Mouse (Mus musculus) limb, embryonic 14.5 days (tissue): ENCODE results near the gene Ube2q2. TPM values are rescaled to one million over a fixed set of nuclear protein-coding genes. Genes with fewer than 3 reads are reported as not detected.
A peak's percentile ranks its signal among the peaks of the same experiment; 100 is the strongest.

ENCODE experiments used
- ATAC-seq: fragments of 200-750 bp; cut with Nextera tagmentation; 2 replicates; pipeline ENCODE4 v1.8.0; 2017; ENCODE audit warnings: low read depth, moderate number of reproducible peaks, moderate TSS enrichment; ENCODE audit not compliant: low FRiP score
- DNase-seq: peaks from one replicate; pipeline ENCODE4 v3.0.0-alpha.2; 2015; ENCODE audit warnings: low spot score
- H3K27ac ChIP-seq: fragments of 300-500 bp; sonication (generic); replicated peaks from 2 replicates; pipeline ENCODE4 v1.5.1; 2014; ENCODE audit warnings: low read depth, mild to moderate bottlenecking, low read length, moderate library complexity, mixed read lengths
- H3K27me3 ChIP-seq: fragments of 300-500 bp; sonication (generic); 2 replicates; pipeline ENCODE4 v1.6.1; 2014; ENCODE audit warnings: low read length, mixed read lengths; ENCODE audit not compliant: control insufficient read depth, insufficient read depth
- H3K36me3 ChIP-seq: fragments of 300-500 bp; sonication (generic); 2 replicates; pipeline ENCODE4 v1.6.1; 2014; ENCODE audit warnings: mild to moderate bottlenecking, low read length, moderate library complexity, mixed read lengths; ENCODE audit not compliant: control insufficient read depth, insufficient read depth
- H3K4me1 ChIP-seq: fragments of 300-500 bp; sonication (generic); 2 replicates; pipeline ENCODE4 v1.6.1; 2014; ENCODE audit warnings: antibody characterized with exemption, low read length, mixed read lengths; ENCODE audit not compliant: control insufficient read depth, insufficient read depth
- H3K4me2 ChIP-seq: fragments of 300-500 bp; sonication (generic); replicated peaks from 2 replicates; pipeline ENCODE4 v1.6.1; 2014; ENCODE audit warnings: low read depth, mild to moderate bottlenecking, low read length, moderate library complexity; ENCODE audit not compliant: severe bottlenecking
- H3K4me3 ChIP-seq: fragments of 300-500 bp; sonication (generic); replicated peaks from 2 replicates; pipeline ENCODE4 v1.5.1; 2014; ENCODE audit warnings: low read length
- H3K9ac ChIP-seq: fragments of 300-500 bp; sonication (generic); 2 replicates; pipeline ENCODE4 v1.6.1; 2014; ENCODE audit warnings: mild to moderate bottlenecking, low read depth, low read length, moderate library complexity; ENCODE audit not compliant: severe bottlenecking
- H3K9me3 ChIP-seq: fragments of 300-500 bp; sonication (generic); 2 replicates; pipeline ENCODE4 v1.6.1; 2016; ENCODE audit warnings: low read length; ENCODE audit not compliant: control insufficient read depth
- POLR2A ChIP-seq: fragments of 200-500 bp; IDR thresholded peaks from 2 replicates; pipeline ENCODE4 v1.8.0; 2012; ENCODE audit warnings: inconsistent platforms, mild to moderate bottlenecking, moderate library complexity, borderline replicate concordance; ENCODE audit not compliant: insufficient read depth, insufficient read length; ENCODE audit errors: extremely low read depth
- WGBS: fragments of 180-500 bp; shearing (Covaris S2); extraction: QIAGEN DNeasy Blood & Tissue Kit; methylation state at CpG from one replicate; pipeline ENCODE4 v1.1.7; 2014; 5-methylcytosine and 5-hydroxymethylcytosine counted together
- polyA plus RNA-seq, 2 experiments: library from polyadenylated mRNA; depleted of rRNA in 1 of 2; stranded (reverse) in 1 of 2; unstranded in 1 of 2; fragments of >200 nt; fragmentation: Nextera tagmentation in 1 of 2; extraction: Ambion mirVana in 1 of 2; gene quantifications; 2 replicates each; pipeline versions ENCODE4 v1.2.1 to v1.2.3; 2012 to 2014

Ube2q2 gene
- polyA plus RNA-seq, 2 experiments, result 19.8 to 40.6 TPM

- Histone ChIP-seq H3K9ac (peak within 1 kb of the TSS; percentile 85), H3K27me3 (no peaks in the 10 kb centered on the region), H3K36me3 (peaks cover 10% of the 10 kb centered on the region), H3K9me3 (no peaks in the 10 kb centered on the region), H3K27ac (peak within 1 kb of the TSS; percentile 78), H3K4me3 (peak within 1 kb of the TSS; percentile 82), H3K4me1 (peaks cover 6% of the 10 kb centered on the region), H3K4me2 (peak within 1 kb of the TSS; percentile 76)
- peak; percentile 57; the same call in 1 of the 2 replicates for TF ChIP-seq POLR2A
- WGBS, result 0% methylated on average over 51 of the region's 65 CpGs
- ATAC-seq (peak; percentile 97), DNase-seq (peak; percentile 86)
These were observed 60.3 kb downstream of the Ube2q2 start, which contains the start of gene Fbxo22 for GRCm38 (mm10) chr9:55208790-55209481. Fbxo22 (plus strand) TSS chr9:55208925.

GRCm38 (mm10) chr9:55211611-55212010 is 63.0 kb downstream of the Ube2q2 start:
- H3K9ac ChIP-seq, result no peak overlapping the region
- H3K27me3 ChIP-seq, result no peaks in the 10 kb centered on the region
- DNase-seq (no peak), ATAC-seq (no peak)
- TF ChIP-seq POLR2A, result no peak
- H3K4me3 ChIP-seq, result no peak overlapping the region
- no peak overlapping the region for H3K27ac ChIP-seq
- no peaks in the 10 kb centered on the region for H3K9me3 ChIP-seq
- H3K36me3 ChIP-seq, result peaks cover 33% of the 10 kb centered on the region
- no peak overlapping the region for H3K4me2 ChIP-seq
- 88% methylated on average over 4 of the region's 4 CpGs for WGBS
- peaks cover 6% of the 10 kb centered on the region for H3K4me1 ChIP-seq

- Histone ChIP-seq H3K27ac (no peak overlapping the region), H3K4me3 (no peak overlapping the region), H3K36me3 (peaks cover 50% of the 10 kb centered on the region), H3K4me2 (no peak overlapping the region), H3K27me3 (no peaks in the 10 kb centered on the region), H3K9me3 (no peaks in the 10 kb centered on the region), H3K9ac (no peak overlapping the region), H3K4me1 (peaks cover 6% of the 10 kb centered on the region; the same call in 1 of the 2 replicates)
- DNase-seq, result no peak
- TF ChIP-seq POLR2A, result no peak
- 96% methylated on average over 1 of the region's 1 CpGs for WGBS
- ATAC-seq, result no peak
These were observed 64.7 kb downstream of the Ube2q2 start for GRCm38 (mm10) chr9:55213396-55213795.

GRCm38 (mm10) chr9:55215056-55215455 is 66.4 kb downstream of the Ube2q2 start:
- Histone ChIP-seq H3K27ac (no peak overlapping the region), H3K36me3 (peaks cover 66% of the 10 kb centered on the region), H3K27me3 (no peaks in the 10 kb centered on the region), H3K9ac (no peak overlapping the region), H3K4me2 (no peak overlapping the region), H3K9me3 (no peaks in the 10 kb centered on the region), H3K4me3 (no peak overlapping the region), H3K4me1 (no peaks in the 10 kb centered on the region; the same call in 1 of the 2 replicates)
- ATAC-seq (no peak), DNase-seq (no peak)
- TF ChIP-seq POLR2A, result no peak
- 94% methylated on average over 3 of the region's 3 CpGs for WGBS

- no peak overlapping the region for H3K4me3 ChIP-seq
- no peak overlapping the region for H3K27ac ChIP-seq
- no peak for DNase-seq
- no peaks in the 10 kb centered on the region for H3K9me3 ChIP-seq
- H3K4me2 ChIP-seq, result no peak overlapping the region
- H3K36me3 ChIP-seq, result peaks cover 71% of the 10 kb centered on the region
- no peaks in the 10 kb centered on the region for H3K4me1 ChIP-seq
- H3K27me3 ChIP-seq, result no peaks in the 10 kb centered on the region
- 96% methylated on average over 3 of the region's 3 CpGs for WGBS
- no peak for TF ChIP-seq POLR2A
- no peak overlapping the region for H3K9ac ChIP-seq
- ATAC-seq, result no peak
These were observed 67.0 kb downstream of the Ube2q2 start for GRCm38 (mm10) chr9:55215648-55216047.
